Mouse (Mus musculus): ENCODE results near the gene Sh2d1a. TPM values are rescaled to one million over a fixed set of nuclear protein-coding genes. Genes with fewer than 3 reads are reported as not detected.
A peak's percentile ranks its signal among the peaks of the same experiment; 100 is the strongest.

The Sh2d1a gene
- total and polyA plus RNA-seq, 2 experiments from 2014 or later = 0.84 to 6.0 TPM

DNA sequence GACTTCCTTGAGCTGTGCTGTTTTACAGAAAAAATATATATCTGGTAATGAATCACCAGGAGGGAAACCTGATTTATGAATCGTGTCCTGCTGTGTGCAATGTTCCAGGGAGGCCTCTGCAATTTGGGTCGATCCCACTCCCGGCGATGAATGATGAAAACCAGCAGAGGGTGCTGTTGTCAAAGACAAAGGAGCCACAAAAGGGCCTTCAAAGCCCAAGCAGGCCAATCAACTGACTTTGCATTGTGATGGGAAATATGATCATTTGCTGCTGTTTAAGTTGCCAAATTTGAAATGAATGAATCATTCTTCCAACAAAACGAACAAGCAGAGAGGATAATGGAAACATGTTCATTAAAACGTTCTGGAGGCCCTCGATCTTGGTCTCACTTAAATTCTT is 55.0 kb downstream of the Sh2d1a start:
- H3K9ac ChIP-seq (replicated peaks; ENCODE audit: low read length) = no peak overlapping the region
- no peak for ATAC-seq
- TF ChIP-seq CTCF (IDR thresholded peaks at IDR 0.05; ENCODE audit: low read depth) = peak; percentile 72

DNA sequence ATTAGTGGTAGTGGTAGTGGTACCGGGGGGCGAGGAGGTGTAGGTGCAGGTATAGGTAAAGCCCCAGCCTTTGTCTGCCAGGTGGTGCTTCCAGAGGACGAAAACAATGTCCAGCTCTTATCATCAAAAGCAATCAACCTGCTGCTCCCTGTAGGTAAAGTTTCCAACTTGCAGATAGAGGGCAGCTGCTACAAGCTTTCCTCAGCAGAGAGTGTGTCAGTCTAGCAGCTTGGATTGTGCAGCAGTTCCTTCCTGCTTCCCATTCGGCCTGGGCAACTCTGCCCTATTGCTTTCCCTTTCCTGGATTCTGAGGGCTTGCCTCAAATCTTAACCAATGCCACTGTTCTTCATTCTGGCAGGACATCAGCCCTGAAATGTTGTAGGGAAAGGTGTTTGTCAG is 56.4 kb downstream of the Sh2d1a start:
- no peaks in the 10 kb centered on the region for H3K36me3 ChIP-seq (ENCODE audit: insufficient read depth, low read length)

More for the DNA sequence above, 55.0 kb downstream of the Sh2d1a start:
- Histone ChIP-seq H3K36me3 (ENCODE audit: insufficient read depth, low read length) (no peaks in the 10 kb centered on the region), H3K27me3 (ENCODE audit: insufficient read depth, low read length) (no peaks in the 10 kb centered on the region), H3K4me3 (ENCODE audit: low read length) (no peak overlapping the region), H3K27ac (no peak overlapping the region), H3K4me1 (ENCODE audit: insufficient read depth, low read length) (no peaks in the 10 kb centered on the region), H3K4me2 (ENCODE audit: low read depth, low read length) (no peak overlapping the region), H3K9me3 (ENCODE audit: low read length) (no peaks in the 10 kb centered on the region)
- 27% methylated on average over 7 of the region's 7 CpGs for WGBS
- peak; percentile 76 for DNase-seq (ENCODE audit: low spot score)

More for the DNA sequence above, 56.4 kb downstream of the Sh2d1a start:
- no peaks in the 10 kb centered on the region for H3K27me3 ChIP-seq (ENCODE audit: insufficient read depth, low read length)
- WGBS = 71% methylated on average over 4 of the region's 4 CpGs
- H3K4me1 ChIP-seq (ENCODE audit: insufficient read depth, low read length) = no peaks in the 10 kb centered on the region
- no peak overlapping the region for H3K4me3 ChIP-seq (ENCODE audit: low read length)
- no peak for ATAC-seq
- H3K9me3 ChIP-seq (ENCODE audit: low read length) = no peaks in the 10 kb centered on the region
- peak; percentile 40; the same call in 1 of the 2 replicates for TF ChIP-seq CTCF (IDR thresholded peaks at IDR 0.05; ENCODE audit: low read depth)
- H3K4me2 ChIP-seq (ENCODE audit: low read depth, low read length) = no peak overlapping the region
- peak; percentile 13 for DNase-seq (ENCODE audit: low spot score)
- H3K9ac ChIP-seq (replicated peaks; ENCODE audit: low read length) = no peak overlapping the region
- no peak overlapping the region for H3K27ac ChIP-seq

Other genes with a start within 250 kb of the Sh2d1a start
- not detected in 2 replicates for gene Tex13c2, start 12.8 kb upstream of the Sh2d1a start, total RNA-seq (2014; rRNA removed)
- gene Tex13c2, start 12.8 kb upstream of the Sh2d1a start, polyA plus RNA-seq (2015; fragmentation: Nextera tagmentation; extraction: Ambion mirVana) = 0.13 TPM in 1 of 2 replicates, not detected in the other